Mouse (Mus musculus): ENCODE measurements around the gene Large2. TPM values are rescaled to one million over a fixed set of nuclear protein-coding genes. Genes with fewer than 3 reads are reported as not detected.
A peak's percentile ranks its signal among the peaks of the same experiment; 100 is the strongest.

The Large2 gene
- polyA plus RNA-seq, 1 experiment from 2014 or later, result 2.6 TPM

DNA sequence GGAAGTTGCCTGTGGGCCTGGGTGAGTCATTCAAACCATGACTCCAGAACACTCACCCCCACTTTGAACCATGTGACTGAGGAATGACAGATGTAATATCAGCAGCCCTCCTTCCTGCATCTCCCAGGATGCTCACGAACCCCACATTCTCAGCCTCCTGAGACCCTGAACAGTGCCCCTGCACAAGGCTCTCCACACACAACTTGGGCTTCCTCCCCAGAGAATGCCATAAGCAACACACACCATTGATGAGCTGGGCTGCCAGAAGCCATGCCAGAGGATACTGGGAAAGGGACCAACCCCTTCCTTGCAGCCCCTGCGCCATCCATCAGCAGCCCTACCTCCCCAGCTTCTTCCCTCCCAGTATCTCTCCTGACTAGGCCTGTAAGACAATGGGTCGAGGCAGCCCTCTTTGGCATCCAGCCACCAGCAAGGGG, 13.4 kb upstream of the Large2 start:
- Histone ChIP-seq H3K36me3 (peaks cover 42% of the 10 kb centered on the region), H3K4me1 (peaks cover 55% of the 10 kb centered on the region)

DNA sequence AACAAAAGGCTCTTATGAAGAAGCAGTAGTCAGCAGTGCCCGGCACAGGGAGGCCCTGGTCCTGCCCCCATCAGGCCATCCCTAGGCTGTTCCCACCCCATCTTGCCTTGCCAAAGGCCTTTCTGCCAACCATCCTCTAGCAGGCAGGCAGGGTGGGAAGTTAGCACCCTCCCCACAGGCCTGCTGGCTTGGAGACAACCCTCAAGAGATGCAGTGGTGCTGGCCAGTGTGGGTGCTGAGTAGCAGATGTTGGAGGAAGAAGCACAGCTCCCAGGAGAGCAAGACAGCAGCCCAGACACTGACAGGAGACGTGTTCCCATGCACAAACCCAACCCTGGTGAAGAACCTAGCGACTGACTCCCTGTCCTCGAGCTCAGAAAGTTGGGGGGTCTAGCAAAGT, 13.0 kb upstream of the Large2 start:
- peaks cover 46% of the 10 kb centered on the region for H3K36me3 ChIP-seq
- H3K27me3 ChIP-seq, result no peaks in the 10 kb centered on the region
- WGBS, result 69% methylated on average over 4 of the region's 4 CpGs
- peak overlapping the region; percentile 93; the same call in 1 of the 2 replicates for H3K27ac ChIP-seq (replicated peaks)
- peak overlapping the region; percentile 83 for H3K4me3 ChIP-seq
- no peak for ATAC-seq (replicated peaks)
- H3K4me2 ChIP-seq (replicated peaks), result peak overlapping the region; percentile 66
- no peaks in the 10 kb centered on the region for H3K9me3 ChIP-seq
- peaks cover 51% of the 10 kb centered on the region for H3K4me1 ChIP-seq
- H3K9ac ChIP-seq (replicated peaks), result peak overlapping the region; percentile 84

More for the DNA sequence above, 13.4 kb upstream of the Large2 start:
- Histone ChIP-seq H3K9me3 (no peaks in the 10 kb centered on the region), H3K27me3 (no peaks in the 10 kb centered on the region), H3K4me2 (replicated peaks) (peak overlapping the region; percentile 66), H3K9ac (replicated peaks) (peak overlapping the region; percentile 84), H3K27ac (replicated peaks) (peak overlapping the region; percentile 93), H3K4me3 (peak overlapping the region; percentile 83)
- no peak for ATAC-seq (replicated peaks)
- WGBS, result 33% methylated on average over 3 of the region's 3 CpGs

DNA sequence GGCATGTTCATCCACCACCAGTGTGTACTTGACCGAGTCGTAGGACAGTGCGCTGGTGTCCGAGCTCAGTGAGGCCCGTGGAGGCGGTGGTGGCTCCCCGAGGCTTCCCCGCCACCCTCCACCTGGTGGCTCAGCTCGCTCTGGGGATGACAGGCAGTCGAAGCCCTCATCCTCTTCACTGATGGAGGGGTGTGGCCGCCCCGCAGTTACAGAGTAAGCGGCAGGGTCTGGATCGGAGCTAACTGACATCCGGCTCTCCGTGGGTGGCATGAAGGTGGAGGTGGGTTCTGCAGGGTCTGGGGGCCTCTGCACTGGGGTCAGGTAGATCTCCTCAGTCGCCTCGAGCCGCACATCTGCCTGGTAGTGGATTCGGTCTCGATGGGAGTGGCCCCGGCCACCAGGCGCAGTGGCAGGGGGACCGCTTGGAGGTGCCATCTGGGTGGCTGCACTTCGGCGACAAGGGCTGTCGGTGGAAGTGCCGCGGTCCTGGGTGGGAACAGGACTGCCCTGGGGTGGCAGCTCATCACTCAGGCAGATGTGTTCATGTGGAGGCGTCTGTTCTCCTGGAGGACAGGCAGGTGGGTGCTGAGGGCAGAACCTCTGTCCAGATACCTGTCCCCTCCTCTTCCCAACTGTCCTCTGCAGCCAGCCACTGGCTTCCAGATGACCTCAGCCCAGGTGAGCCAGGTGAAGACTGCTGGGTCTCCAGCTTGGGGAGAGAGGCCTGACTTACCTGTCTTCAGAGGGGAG, 12.3 kb upstream of the Large2 start:
- 94% methylated on average over 30 of the region's 30 CpGs for WGBS
- Histone ChIP-seq H3K9me3 (no peaks in the 10 kb centered on the region), H3K4me2 (replicated peaks) (peak overlapping the region; percentile 66), H3K4me3 (no peak overlapping the region), H3K36me3 (peaks cover 53% of the 10 kb centered on the region), H3K27me3 (no peaks in the 10 kb centered on the region), H3K9ac (replicated peaks) (no peak overlapping the region), H3K27ac (replicated peaks) (no peak overlapping the region), H3K4me1 (peaks cover 44% of the 10 kb centered on the region)
- no peak for ATAC-seq (replicated peaks)

DNA sequence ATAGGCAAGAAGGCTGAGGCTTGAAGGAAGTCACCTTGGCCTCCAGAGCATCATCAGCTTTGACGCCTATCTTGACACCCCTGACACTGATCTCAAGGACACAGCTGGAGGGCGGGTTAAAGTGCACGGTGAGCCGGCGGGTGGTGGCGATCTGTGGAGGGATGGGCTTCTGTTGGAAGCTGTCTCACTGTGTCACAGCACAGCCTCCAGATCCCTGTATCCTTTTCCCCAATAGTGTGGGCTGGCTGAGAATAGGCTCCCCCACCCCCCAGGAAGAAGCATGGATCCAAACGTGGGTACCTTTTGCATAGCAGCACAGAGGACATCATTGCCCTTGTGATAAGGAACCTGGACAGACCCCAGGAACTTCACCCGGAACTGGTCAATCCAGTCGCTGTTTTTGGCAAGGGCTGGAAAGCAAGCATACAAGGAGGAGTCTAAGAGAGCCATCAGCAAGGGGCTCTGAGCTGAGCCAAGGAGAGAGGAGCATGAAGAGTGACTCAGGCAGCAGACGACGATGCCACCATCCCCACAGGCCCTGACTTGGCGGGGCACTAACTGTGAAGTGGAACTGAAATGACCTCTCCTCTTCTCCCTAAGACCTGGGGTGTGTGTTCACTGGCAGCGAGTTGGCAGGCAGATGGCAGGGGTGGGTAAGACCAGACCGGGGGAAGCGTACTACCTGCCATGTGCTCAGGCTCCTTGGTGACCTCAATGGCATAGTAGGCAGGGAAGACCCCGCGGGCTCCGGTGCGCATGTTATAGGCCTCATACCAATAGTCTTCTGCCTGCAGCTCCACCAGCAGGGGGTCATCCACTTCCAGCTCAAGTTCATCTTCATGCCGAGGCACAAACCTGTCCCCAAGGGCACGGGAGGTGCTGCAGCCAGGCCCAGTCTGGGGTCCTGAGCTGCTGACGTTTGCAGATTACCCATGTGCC, 10.7 kb upstream of the Large2 start:
- Histone ChIP-seq H3K27me3 (no peaks in the 10 kb centered on the region), H3K4me2 (replicated peaks) (no peak overlapping the region), H3K4me3 (no peak overlapping the region), H3K4me1 (peaks cover 28% of the 10 kb centered on the region), H3K9me3 (no peaks in the 10 kb centered on the region), H3K36me3 (peaks cover 67% of the 10 kb centered on the region), H3K9ac (replicated peaks) (no peak overlapping the region), H3K27ac (replicated peaks) (no peak overlapping the region)
- 86% methylated on average over 22 of the region's 22 CpGs for WGBS
- no peak for ATAC-seq (replicated peaks)

DNA sequence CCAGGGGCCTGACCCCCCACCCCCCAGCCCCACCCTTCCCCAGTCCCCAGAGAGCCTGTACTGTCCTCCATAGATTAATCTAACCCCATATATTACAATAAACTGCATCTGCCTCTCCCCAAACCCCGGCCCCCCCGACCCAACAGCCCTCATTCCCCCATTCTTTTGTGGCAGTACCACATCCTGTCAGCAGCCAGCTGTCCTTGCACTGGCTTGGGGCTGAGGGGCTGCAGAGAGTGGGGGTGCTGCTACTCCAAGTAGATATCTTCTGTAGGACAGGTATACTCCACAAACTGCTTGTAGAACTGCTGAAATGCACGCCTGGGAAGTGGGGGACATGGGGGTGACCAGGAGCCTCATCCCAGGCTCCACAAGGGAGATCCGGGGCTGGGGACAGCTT, 9.4 kb upstream of the Large2 start:
- Histone ChIP-seq H3K9me3 (no peaks in the 10 kb centered on the region), H3K4me2 (replicated peaks) (no peak overlapping the region), H3K4me1 (peaks cover 18% of the 10 kb centered on the region), H3K9ac (replicated peaks) (no peak overlapping the region), H3K27ac (replicated peaks) (no peak overlapping the region), H3K36me3 (peaks cover 72% of the 10 kb centered on the region), H3K4me3 (no peak overlapping the region), H3K27me3 (no peaks in the 10 kb centered on the region)
- ATAC-seq (replicated peaks), result no peak
- 77% methylated on average over 4 of the region's 4 CpGs for WGBS

DNA sequence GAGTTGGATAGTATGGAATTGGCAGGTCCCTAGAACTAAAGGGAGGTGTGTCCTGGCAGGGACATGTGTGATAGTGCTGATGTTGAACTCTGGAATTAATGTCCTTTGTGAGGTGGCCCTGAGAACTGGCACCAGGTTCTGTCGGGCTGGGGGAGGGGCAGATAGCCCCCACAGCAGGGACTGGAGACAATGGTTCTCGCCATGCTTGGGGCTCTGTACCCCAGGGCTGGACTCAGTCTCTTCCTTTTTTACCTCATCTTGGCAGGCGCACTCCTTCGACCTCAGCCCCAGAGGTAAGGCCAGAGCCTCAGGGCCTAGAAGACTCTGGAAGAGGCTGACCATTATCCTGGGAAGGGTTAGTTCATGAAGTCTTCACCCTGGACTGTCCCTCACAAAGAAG, 8.1 kb upstream of the Large2 start:
- no peak overlapping the region for H3K4me2 ChIP-seq (replicated peaks)
- no peak for ATAC-seq (replicated peaks)
- 86% methylated on average over 4 of the region's 4 CpGs for WGBS
- H3K27ac ChIP-seq (replicated peaks), result no peak overlapping the region
- no peaks in the 10 kb centered on the region for H3K9me3 ChIP-seq
- H3K9ac ChIP-seq (replicated peaks), result no peak overlapping the region
- H3K27me3 ChIP-seq, result no peaks in the 10 kb centered on the region
- H3K36me3 ChIP-seq, result peaks cover 82% of the 10 kb centered on the region
- H3K4me3 ChIP-seq, result no peak overlapping the region
- peaks cover 9% of the 10 kb centered on the region for H3K4me1 ChIP-seq

DNA sequence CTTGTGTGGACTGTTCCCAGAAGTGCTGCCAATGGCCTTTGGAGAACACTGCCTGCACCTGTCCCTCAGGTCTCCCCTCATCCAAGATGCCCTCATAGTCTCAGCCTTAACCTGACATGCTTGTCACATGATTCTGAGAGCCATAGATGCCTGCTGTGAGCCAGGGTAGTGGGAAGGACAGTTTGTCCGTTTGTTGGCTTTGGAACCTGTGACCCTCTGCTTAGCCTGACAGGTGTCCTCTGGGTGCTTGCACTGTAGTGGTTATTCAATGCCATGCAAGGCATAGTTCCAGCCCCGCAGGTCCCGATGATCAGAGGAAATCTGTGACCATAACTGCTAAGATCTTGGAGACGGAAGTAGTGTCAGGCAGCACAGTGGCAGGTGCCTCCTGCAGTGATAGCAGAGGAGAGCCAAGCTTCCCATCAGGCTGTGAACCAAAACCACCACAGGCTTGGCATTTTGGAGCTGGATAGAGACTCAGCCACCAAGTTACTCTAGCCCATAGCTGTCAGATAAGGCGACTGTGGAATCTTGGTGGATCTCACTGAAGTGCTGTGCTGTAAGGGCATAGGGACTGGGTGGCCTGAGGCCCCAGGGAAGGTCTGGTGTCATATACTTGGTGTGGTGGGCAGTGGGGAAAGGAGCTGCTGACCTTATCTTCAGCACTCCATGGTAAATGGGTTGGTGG, 7.4 kb upstream of the Large2 start, which contains the start of gene 1700029I15Rik:
Gene 1700029I15Rik, plus strand, starts transcription at position 638 of the 688 bp plus-strand sequence.
- ATAC-seq (replicated peaks), result no peak
- Histone ChIP-seq H3K4me1 (0 out of 2 replicates have a peak, but pooled peaks cover 2% of the 10 kb centered on the region), H3K4me2 (replicated peaks) (no peak within 1 kb of the TSS), H3K27me3 (no peaks in the 10 kb centered on the region), H3K36me3 (peaks cover 79% of the 10 kb centered on the region), H3K9ac (replicated peaks) (no peak within 1 kb of the TSS), H3K27ac (replicated peaks) (no peak within 1 kb of the TSS), H3K4me3 (no peak within 1 kb of the TSS), H3K9me3 (no peaks in the 10 kb centered on the region)
- 83% methylated on average over 5 of the region's 5 CpGs for WGBS

DNA sequence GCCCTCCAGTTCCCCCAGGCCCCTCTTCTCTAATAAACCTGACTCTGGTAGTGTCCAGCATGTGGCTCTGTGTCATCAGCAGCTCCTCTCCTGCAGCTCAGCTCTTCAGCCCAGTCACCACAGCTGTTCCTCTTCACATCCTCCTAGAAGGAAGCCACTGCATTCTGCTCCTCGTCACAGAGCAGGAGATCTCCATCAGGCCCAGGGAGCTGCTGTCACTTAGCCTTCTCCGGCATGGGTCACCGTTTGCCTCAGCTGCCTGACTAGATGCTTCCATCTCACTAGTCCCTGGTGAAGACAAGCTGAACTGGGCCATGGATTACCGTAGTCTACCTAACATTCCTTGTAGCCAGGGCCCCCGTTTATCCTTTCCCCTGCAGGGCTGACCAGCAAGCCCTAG, 6.5 kb upstream of the Large2 start:
- Histone ChIP-seq H3K4me1 (peaks cover 3% of the 10 kb centered on the region), H3K4me2 (replicated peaks) (no peak overlapping the region), H3K27me3 (no peaks in the 10 kb centered on the region), H3K36me3 (peaks cover 71% of the 10 kb centered on the region), H3K27ac (replicated peaks) (no peak overlapping the region), H3K9ac (replicated peaks) (no peak overlapping the region), H3K9me3 (no peaks in the 10 kb centered on the region), H3K4me3 (no peak overlapping the region)
- 87% methylated on average over 5 of the region's 5 CpGs for WGBS
- ATAC-seq (replicated peaks), result no peak

DNA sequence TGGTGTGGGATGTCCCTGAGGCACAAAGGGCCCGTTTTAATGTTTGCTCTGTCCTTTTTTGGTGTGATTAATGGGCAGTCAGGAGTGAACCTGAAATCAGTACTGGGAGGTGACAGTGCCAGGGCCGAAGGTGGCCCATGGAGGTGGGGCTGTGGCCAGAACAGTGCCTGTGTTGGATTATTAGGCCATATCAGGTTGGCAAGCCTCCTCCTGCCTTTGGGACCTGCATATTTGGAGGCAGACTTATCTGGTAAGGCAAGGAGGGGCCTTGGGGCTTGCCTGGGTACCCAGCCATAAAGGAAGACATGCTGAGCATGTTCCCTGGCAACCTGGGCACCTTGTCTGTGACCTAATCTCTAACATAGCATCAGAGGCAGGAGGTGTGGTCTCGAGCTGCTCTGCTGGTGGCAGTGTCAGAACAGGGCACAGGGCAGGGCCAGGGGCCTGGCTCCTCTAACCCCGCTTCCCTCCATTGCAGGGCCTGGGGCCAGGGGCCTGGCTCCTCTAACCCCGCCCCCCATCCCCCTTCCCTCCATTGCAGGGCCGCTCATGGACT, 5.9 kb upstream of the Large2 start:
- Histone ChIP-seq H3K9me3 (no peaks in the 10 kb centered on the region), H3K4me2 (replicated peaks) (no peak overlapping the region), H3K4me1 (peaks cover 9% of the 10 kb centered on the region), H3K4me3 (no peak overlapping the region), H3K27me3 (no peaks in the 10 kb centered on the region), H3K27ac (replicated peaks) (no peak overlapping the region), H3K36me3 (peaks cover 65% of the 10 kb centered on the region), H3K9ac (replicated peaks) (no peak overlapping the region)
- 83% methylated on average over 6 of the region's 6 CpGs for WGBS
- ATAC-seq (replicated peaks), result no peak

DNA sequence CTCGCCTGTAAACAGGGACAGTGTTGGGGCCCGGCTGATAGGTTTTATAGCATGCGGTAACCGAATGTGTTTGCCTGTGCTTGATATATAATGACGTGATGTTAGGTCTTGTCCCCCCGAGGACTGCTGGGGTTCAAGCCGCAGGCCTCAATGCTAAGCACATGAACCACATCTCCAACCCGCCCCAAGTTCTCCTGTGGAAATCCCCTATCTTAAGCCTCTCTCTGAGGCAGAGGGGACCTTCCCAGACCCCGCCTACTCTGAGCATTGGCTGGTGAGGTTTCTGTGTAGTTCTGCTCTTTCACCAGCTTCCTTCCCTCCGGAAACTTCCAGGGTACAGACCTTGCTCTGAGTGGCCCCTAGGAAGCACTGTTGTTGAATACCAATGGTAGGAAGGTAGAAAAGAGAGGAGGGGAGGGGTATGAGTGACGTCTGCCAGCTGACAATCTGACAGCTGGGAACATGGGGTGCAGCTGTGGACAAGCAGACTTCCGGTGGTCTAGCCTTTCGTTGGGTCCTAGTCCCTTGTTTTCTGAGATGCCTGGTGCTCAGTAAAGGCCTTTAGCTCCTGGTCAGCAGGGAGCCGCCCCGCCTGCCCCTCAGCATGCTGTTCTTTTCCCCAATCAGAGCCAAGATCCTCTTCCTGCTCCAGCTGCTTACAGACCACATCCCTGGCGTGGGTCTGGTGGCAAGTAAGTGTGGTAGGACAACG, 5.3 kb upstream of the Large2 start:
- no peak for ATAC-seq (replicated peaks)
- no peak overlapping the region for H3K4me2 ChIP-seq (replicated peaks)
- WGBS, result 75% methylated on average over 17 of the region's 17 CpGs
- peaks cover 10% of the 10 kb centered on the region for H3K4me1 ChIP-seq
- no peak overlapping the region for H3K9ac ChIP-seq (replicated peaks)
- peaks cover 58% of the 10 kb centered on the region for H3K36me3 ChIP-seq
- H3K9me3 ChIP-seq, result no peaks in the 10 kb centered on the region
- H3K4me3 ChIP-seq, result no peak overlapping the region
- no peaks in the 10 kb centered on the region for H3K27me3 ChIP-seq
- H3K27ac ChIP-seq (replicated peaks), result no peak overlapping the region

DNA sequence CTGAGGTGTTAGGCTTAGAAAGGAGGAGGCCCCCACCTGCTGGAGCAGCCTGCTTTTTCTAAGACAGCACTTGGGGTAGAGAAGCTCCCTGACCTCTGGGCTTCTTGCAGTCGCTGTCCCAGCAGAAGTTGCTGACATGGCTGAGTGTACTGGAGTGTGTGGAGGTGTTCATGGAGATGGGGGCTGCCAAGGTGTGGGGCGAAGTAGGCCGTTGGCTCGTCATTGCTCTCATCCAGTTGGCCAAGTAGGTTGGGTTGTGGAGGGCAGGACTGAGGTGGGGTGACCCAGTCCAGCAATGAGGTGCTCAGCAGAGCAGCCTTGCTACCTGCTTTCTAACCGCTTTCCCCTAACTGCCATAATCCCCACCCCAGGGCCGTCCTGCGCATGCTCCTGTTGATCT, 2.7 kb upstream of the Large2 start:
- no peaks in the 10 kb centered on the region for H3K27me3 ChIP-seq
- H3K9me3 ChIP-seq, result no peaks in the 10 kb centered on the region
- peaks cover 31% of the 10 kb centered on the region for H3K4me1 ChIP-seq
- no peak overlapping the region for H3K9ac ChIP-seq (replicated peaks)
- WGBS, result 93% methylated on average over 7 of the region's 7 CpGs
- H3K27ac ChIP-seq (replicated peaks), result no peak overlapping the region
- no peak overlapping the region for H3K4me3 ChIP-seq
- no peak for ATAC-seq (replicated peaks)
- peaks cover 33% of the 10 kb centered on the region for H3K36me3 ChIP-seq
- H3K4me2 ChIP-seq (replicated peaks), result no peak overlapping the region

Data from forebrain, embryonic 15.5 days (tissue).